9 mouse cellular contexts compared by ENCODE assay signal in genomic region chr8:71707874-71708273, GRCm38 (mm10). TPM values are rescaled to one million over a fixed set of nuclear protein-coding genes. Genes with fewer than 3 reads are reported as not detected.
DNase-seq lines count a peak whose midpoint lies in the region; ATAC-seq and TF ChIP-seq lines count a peak whose summit lies in the region.
"Had no signal": no experiment of that assay in that cellular context is flagged by ENCODE, and none has a peak within 500 bp of the region (broad histone marks: within the 10 kb centered on the region; RNA-seq: fewer than 3 reads in every experiment).

No protein-coding gene starts in this region.

- H3K36me3 ChIP-seq in liver, postnatal 0 days (replicated peaks; ENCODE audit: insufficient read depth, low read length) = peaks cover 4% of the 10 kb centered on the region; the same call in 1 of the 2 replicates
- H3K36me3 ChIP-seq: embryonic facial prominence, embryonic 12.5 days had no signal

- no peak overlapping the region for H3K4me3 ChIP-seq in liver, postnatal 0 days (ENCODE audit: low read depth, low read length)
- H3K4me3 ChIP-seq: embryonic facial prominence, embryonic 12.5 days had no signal

- TF ChIP-seq EP300 in liver, postnatal 0 days (IDR thresholded peaks at IDR 0.05; ENCODE audit: low read depth) = no peak

- no peaks in the 10 kb centered on the region for H3K9me3 ChIP-seq in liver, postnatal 0 days (ENCODE audit: low read length)
- H3K9me3 ChIP-seq: embryonic facial prominence, embryonic 12.5 days had no signal

- no peak overlapping the region for H3K9ac ChIP-seq in liver, postnatal 0 days (replicated peaks)
- H3K9ac ChIP-seq: embryonic facial prominence, embryonic 12.5 days had no signal

- ATAC-seq in liver, postnatal 0 days = no peak

- H3K4me1 ChIP-seq in liver, postnatal 0 days (ENCODE audit: insufficient read depth) = peaks cover 10% of the 10 kb centered on the region
- H3K4me1 ChIP-seq: embryonic facial prominence, embryonic 12.5 days had no signal

- 44% methylated on average over 8 of the region's 8 CpGs for WGBS in liver, postnatal 0 days (ENCODE audit: insufficient replicate concordance)

- no peak overlapping the region for H3K4me2 ChIP-seq in liver, postnatal 0 days (ENCODE audit: low read depth, low read length)
- H3K4me2 ChIP-seq: embryonic facial prominence, embryonic 12.5 days had no signal

- H3K27ac ChIP-seq in liver, postnatal 0 days (ENCODE audit: low read depth) = no peak overlapping the region
- H3K27ac ChIP-seq: embryonic facial prominence, embryonic 12.5 days had no signal

- H3K27me3 ChIP-seq in liver, postnatal 0 days (ENCODE audit: insufficient read depth, low read length) = 0 out of 2 replicates have a peak, but pooled peaks cover 3% of the 10 kb centered on the region

- DNase-seq in gastrocnemius, postnatal 10 days = peak; percentile 43
- no peak for DNase-seq in gastrocnemius, adult 8-10 months (ENCODE audit: low spot score in 2 of 2)
- peak; percentile 38 for DNase-seq in ovary, postnatal 36 days (ENCODE audit: low spot score)
- no peak for DNase-seq in ovary, postnatal 10 days (ENCODE audit: low spot score)
- peak; percentile 61 for DNase-seq in c-Kit-positive CD71-negative TER-119-negative erythroid progenitor cells, embryonic 14.5 days (ENCODE audit: low read depth)
- DNase-seq in liver, postnatal 0 days = peak; percentile 79
- DNase-seq in spleen, adult 18-20 months = peak; percentile 40 to 66
- DNase-seq in ovary, adult 18-20 months (ENCODE audit: low spot score) = no peak

- peak; percentile 91 for TF ChIP-seq CTCF in liver, postnatal 0 days (IDR thresholded peaks at IDR 0.05; ENCODE audit: low read depth)

RNA-seq across cellular contexts. Expression of gene B3gnt3, which starts 6.3 kb away (rescaled TPM):
- total RNA-seq in gastrocnemius, postnatal 10 days (2021) = 1 to 10 TPM; 4.7 to 5.2 TPM
- total RNA-seq in gastrocnemius, adult 8-10 months (2022) = 1 to 10 TPM; 1.3 to 1.8 (median 1.5) TPM
- polyA plus RNA-seq in liver, postnatal 0 days (2015; fragmentation: Nextera tagmentation; extraction: Ambion mirVana) = 3.0 TPM in 2 replicates

RNA-seq across cellular contexts. Expression of gene Fcho1, which starts 17.6 kb away (rescaled TPM):
- 1 to 10 TPM in 1 of 2 experiments, under 1 TPM in 1; 0.26 to 1.2 TPM for total RNA-seq in gastrocnemius, postnatal 10 days (2021)
- total RNA-seq in gastrocnemius, adult 8-10 months (2022) = under 1 TPM in 2 of 4 experiments, not detected in 2; 0.08 to 0.65 TPM
- polyA plus RNA-seq in liver, postnatal 0 days (2015; fragmentation: Nextera tagmentation; extraction: Ambion mirVana) = 15.3 and 16.7 TPM in 2 replicates

RNA-seq across cellular contexts. Expression of gene Insl3, which starts 18.9 kb away (rescaled TPM):
- 1 to 10 TPM; 3.1 to 3.7 TPM for total RNA-seq in gastrocnemius, postnatal 10 days (2021)
- total RNA-seq in gastrocnemius, adult 8-10 months (2022) = under 1 TPM in 1 of 4 experiments, not detected in 3; 0.54 TPM
- polyA plus RNA-seq in liver, postnatal 0 days (2015; fragmentation: Nextera tagmentation; extraction: Ambion mirVana) = 1.3 and 2.8 TPM in 2 replicates

RNA-seq across cellular contexts. Expression of gene Jak3, which starts 31.8 kb away (rescaled TPM):
- 1 to 10 TPM; 3.9 to 5.8 TPM for total RNA-seq in gastrocnemius, postnatal 10 days (2021)
- total RNA-seq in gastrocnemius, adult 8-10 months (2022) = 1 to 10 TPM; 1.4 to 2.0 (median 1.6) TPM
- 4.3 and 4.6 TPM in 2 replicates for polyA plus RNA-seq in liver, postnatal 0 days (2015; fragmentation: Nextera tagmentation; extraction: Ambion mirVana)

RNA-seq across cellular contexts. Expression of gene Unc13a, which starts 36.3 kb away (rescaled TPM):
- total RNA-seq in gastrocnemius, postnatal 10 days (2021) = under 1 TPM; 0.38 to 0.45 TPM
- under 1 TPM in 3 of 4 experiments, not detected in 1; 0.10 to 0.21 (median 0.20) TPM for total RNA-seq in gastrocnemius, adult 8-10 months (2022)
- polyA plus RNA-seq in liver, postnatal 0 days (2015; fragmentation: Nextera tagmentation; extraction: Ambion mirVana) = 0.25 and 0.36 TPM in 2 replicates

Comparison
In these comparisons a context has a peak if more than half of its experiments do, and no peak if none do; other contexts are left out.
1. DNase-seq: peak in gastrocnemius, postnatal 10 days (single experiment), ovary, postnatal 36 days (single experiment), c-Kit-positive CD71-negative TER-119-negative erythroid progenitor cells, embryonic 14.5 days (single experiment), liver, postnatal 0 days (single experiment) and spleen, adult 18-20 months (2 of 2); none in gastrocnemius, adult 8-10 months (0 of 2), ovary, postnatal 10 days (single experiment) and ovary, adult 18-20 months (single experiment).